Mouse (Mus musculus) heart, postnatal 0 days (tissue): Measurements from ENCODE around the gene Atp10a. TPM values are rescaled to one million over a fixed set of nuclear protein-coding genes. Genes with fewer than 3 reads are reported as not detected.

Source experiments
- ATAC-seq: fragments of 200-750 bp; cut with Nextera tagmentation; 2 replicates; pipeline ENCODE4 v1.8.0; 2017; ENCODE audit warnings: low read depth, moderate number of reproducible peaks, moderate library complexity; ENCODE audit not compliant: insufficient read depth
- DNase-seq: peaks from one replicate; pipeline ENCODE4 v3.0.0-alpha.2; 2016; ENCODE audit warnings: low spot score
- H3K27ac ChIP-seq: fragments of 300-500 bp; sonication (generic); 2 replicates; pipeline ENCODE4 v1.5.1; 2014; ENCODE audit warnings: low read depth, mild to moderate bottlenecking
- H3K27me3 ChIP-seq: fragments of 300-500 bp; sonication (generic); 2 replicates; pipeline ENCODE4 v1.6.1; 2014; ENCODE audit warnings: low read length, mixed read lengths; ENCODE audit not compliant: control insufficient read depth, insufficient read depth
- H3K36me3 ChIP-seq: fragments of 300-500 bp; sonication (generic); replicated peaks from 2 replicates; pipeline ENCODE4 v1.6.1; 2014; ENCODE audit warnings: low read length, mixed read lengths; ENCODE audit not compliant: control insufficient read depth, insufficient read depth
- H3K4me1 ChIP-seq: fragments of 300-500 bp; sonication (generic); 2 replicates; pipeline ENCODE4 v1.6.1; 2014; ENCODE audit warnings: antibody characterized with exemption; ENCODE audit not compliant: control insufficient read depth, insufficient read depth
- H3K4me2 ChIP-seq: fragments of 300-500 bp; sonication (generic); 2 replicates; pipeline ENCODE4 v1.6.1; 2014; ENCODE audit warnings: low read depth, mild to moderate bottlenecking, low read length, moderate library complexity
- H3K4me3 ChIP-seq: fragments of 300-500 bp; sonication (generic); 2 replicates; pipeline ENCODE4 v1.5.1; 2014; ENCODE audit warnings: low read depth, low read length
- H3K9ac ChIP-seq: fragments of 300-500 bp; sonication (generic); replicated peaks from 2 replicates; pipeline ENCODE4 v1.6.1; 2014; ENCODE audit warnings: low read depth, low read length, mixed read lengths
- H3K9me3 ChIP-seq: fragments of 300-500 bp; sonication (generic); replicated peaks from 2 replicates; pipeline ENCODE4 v1.6.1; 2016; ENCODE audit warnings: low read length; ENCODE audit not compliant: control insufficient read depth
- CTCF ChIP-seq: IDR thresholded peaks from 2 replicates; pipeline ENCODE4 v1.5.1; 2016; ENCODE audit warnings: antibody characterized with exemption, control low read depth, low read depth
- EP300 ChIP-seq: IDR thresholded peaks from 2 replicates; pipeline ENCODE4 v1.6.1; 2016; ENCODE audit warnings: antibody characterized with exemption, low read depth
- WGBS: fragments of 180-500 bp; shearing (Covaris S2); extraction: QIAGEN DNeasy Blood & Tissue Kit; methylation state at CpG from one replicate; pipeline ENCODE4 v1.1.7; 2014; 5-methylcytosine and 5-hydroxymethylcytosine counted together
- polyA plus RNA-seq: library from polyadenylated mRNA; unstranded; fragments of >200 nt; fragmentation: Nextera tagmentation; extraction: Ambion mirVana; gene quantifications from 2 replicates; pipeline ENCODE4 v1.2.1, GENCODE M21; 2015
- total RNA-seq: library from RNA; depleted of rRNA; stranded (reverse); fragments of >200 nt; gene quantifications from 2 replicates; pipeline ENCODE4 v1.2.3, GENCODE M21; 2014; ENCODE audit warnings: low replicate concordance

Atp10a gene
- total and polyA plus RNA-seq, 2 experiments from 2014 or later = 0.41 to 3.1 TPM

DNA sequence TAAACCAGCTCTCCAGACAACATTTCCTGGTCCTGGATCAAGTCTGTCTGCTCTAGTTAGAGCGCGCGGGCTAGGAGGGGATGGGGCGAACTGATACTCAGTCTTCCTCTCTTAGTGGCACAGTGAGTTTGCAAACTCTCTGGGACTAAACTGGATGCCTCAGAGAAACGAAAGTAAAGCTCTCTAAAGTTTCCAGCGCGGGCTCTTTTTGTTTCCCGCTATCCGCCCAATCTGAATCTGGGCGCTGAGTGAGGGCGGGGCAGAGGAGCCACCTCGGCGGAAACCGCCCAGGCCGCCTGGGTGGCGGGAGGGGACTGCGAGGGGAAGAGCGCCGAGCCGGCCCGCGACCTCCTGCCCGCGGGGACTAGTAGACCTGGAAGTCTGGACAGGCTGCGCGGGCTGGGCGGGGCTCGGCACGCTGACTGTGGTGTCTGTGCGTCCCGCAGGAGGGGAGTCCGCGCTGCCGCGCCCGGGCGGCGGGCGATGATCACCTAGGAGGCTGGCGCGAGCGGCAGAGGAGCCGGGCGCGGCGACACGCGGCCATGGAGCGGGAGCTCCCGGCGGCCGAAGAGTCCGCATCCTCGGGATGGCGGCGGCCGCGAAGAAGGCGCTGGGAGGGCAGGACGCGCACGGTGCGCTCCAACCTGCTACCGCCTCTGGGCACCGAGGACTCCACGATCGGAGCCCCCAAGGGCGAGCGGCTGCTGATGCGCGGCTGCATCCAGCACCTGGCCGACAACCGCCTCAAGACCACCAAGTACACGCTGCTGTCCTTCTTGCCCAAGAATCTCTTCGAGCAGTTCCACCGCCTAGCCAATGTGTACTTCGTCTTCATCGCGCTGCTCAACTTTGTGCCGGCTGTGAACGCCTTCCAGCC lies 2.2 kb downstream of the Atp10a start:
- Histone ChIP-seq H3K9ac (peak overlapping the region; percentile 75), H3K9me3 (no peaks in the 10 kb centered on the region)
- 0% methylated on average over 75 of the region's 81 CpGs for WGBS

DNA sequence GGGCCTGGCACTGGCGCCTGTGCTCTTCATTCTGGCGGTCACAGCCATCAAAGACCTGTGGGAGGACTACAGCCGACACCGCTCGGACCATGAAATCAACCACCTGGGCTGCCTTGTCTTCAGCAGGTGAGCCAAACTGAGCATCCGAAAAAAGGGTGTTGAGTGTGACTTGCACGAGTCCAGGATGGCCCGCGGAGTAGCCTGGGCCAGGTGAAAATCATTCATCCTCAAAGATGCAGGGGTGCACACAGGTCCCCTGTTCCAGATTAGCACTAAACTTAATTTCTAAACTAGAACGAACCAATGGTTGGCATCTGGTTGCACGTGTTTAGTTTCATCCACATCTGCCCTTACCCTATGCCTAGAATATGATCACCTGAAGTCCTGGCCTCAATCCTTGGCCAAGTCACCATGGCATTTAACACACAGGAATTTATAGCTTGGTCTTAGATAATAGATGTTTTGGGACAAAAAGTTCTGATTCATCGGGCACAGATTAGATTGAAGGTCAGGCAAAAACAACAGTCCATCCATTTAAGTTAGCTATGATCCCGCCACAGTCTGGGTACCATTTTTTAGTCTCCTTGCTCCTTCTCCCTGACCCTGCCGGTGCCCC lies 2.9 kb downstream of the Atp10a start:
- H3K4me1 ChIP-seq = no peaks in the 10 kb centered on the region
- no peaks in the 10 kb centered on the region for H3K36me3 ChIP-seq
- no peaks in the 10 kb centered on the region for H3K9me3 ChIP-seq
- ATAC-seq (no peak), DNase-seq (no peak)
- no peak for TF ChIP-seq CTCF
- no peak for TF ChIP-seq EP300
- peak overlapping the region; percentile 91 for H3K4me3 ChIP-seq
- H3K27ac ChIP-seq = no peak overlapping the region
- WGBS = 31% methylated on average over 14 of the region's 14 CpGs
- no peaks in the 10 kb centered on the region for H3K27me3 ChIP-seq
- peak overlapping the region; percentile 75 for H3K9ac ChIP-seq
- peak overlapping the region; percentile 98 for H3K4me2 ChIP-seq

More for the DNA sequence above, 2.2 kb downstream of the Atp10a start:
- Histone ChIP-seq H3K4me1 (no peaks in the 10 kb centered on the region), H3K27me3 (no peaks in the 10 kb centered on the region), H3K4me3 (peak overlapping the region; percentile 91), H3K36me3 (no peaks in the 10 kb centered on the region), H3K27ac (peak overlapping the region; percentile 51), H3K4me2 (peak overlapping the region; percentile 98)
- DNase-seq (peak; percentile 41), ATAC-seq (peak; percentile 87)
- TF ChIP-seq EP300 (no peak), CTCF (no peak)

DNA sequence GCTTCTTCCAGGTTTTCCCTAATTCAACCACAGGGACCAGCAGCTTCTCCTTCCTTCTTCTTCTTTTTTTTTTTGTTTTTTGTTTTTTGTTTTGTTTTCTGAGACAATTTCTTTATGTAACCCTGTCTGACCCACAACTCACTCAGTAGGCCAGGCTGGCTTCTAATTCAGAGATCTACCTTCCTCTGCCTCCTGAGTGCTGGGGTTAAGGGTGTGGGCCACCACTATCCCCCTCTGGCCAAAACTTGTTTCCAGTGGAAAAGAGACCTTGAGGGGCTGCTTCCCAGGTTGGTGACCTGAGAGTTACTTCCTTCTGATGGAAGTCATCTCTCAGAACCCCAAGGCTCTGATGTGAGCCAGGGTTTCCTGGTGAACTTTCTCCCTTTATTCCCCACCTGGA lies 4.1 kb downstream of the Atp10a start:
- no peaks in the 10 kb centered on the region for H3K9me3 ChIP-seq
- DNase-seq (no peak), ATAC-seq (no peak)
- H3K36me3 ChIP-seq = no peaks in the 10 kb centered on the region
- no peaks in the 10 kb centered on the region for H3K27me3 ChIP-seq
- H3K4me1 ChIP-seq = no peaks in the 10 kb centered on the region
- no peak overlapping the region for H3K9ac ChIP-seq
- H3K4me2 ChIP-seq = peak overlapping the region; percentile 30; the same call in 1 of the 2 replicates
- H3K4me3 ChIP-seq = no peak overlapping the region
- TF ChIP-seq CTCF (no peak), EP300 (no peak)
- no peak overlapping the region for H3K27ac ChIP-seq

DNA sequence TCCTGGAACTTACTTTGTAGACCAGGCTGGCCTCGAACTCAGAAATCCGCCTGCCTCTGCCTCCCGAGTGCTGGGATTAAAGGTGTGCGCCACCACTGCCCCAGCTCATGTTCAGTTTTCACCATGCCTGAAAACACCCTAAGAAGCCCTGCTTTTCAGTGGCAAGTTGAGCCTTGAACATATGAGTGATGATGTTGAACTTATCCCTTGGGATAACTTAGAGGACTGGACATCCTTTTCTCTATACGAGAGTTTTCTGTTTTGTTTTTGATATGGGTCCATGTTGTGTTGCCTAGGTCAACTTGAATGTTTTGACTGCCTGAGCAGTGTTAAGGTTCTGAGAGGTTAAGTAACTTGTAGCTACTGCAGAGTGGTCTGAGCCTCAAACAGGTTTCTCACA lies 4.7 kb downstream of the Atp10a start:
- no peaks in the 10 kb centered on the region for H3K36me3 ChIP-seq
- H3K9me3 ChIP-seq = no peaks in the 10 kb centered on the region
- no peaks in the 10 kb centered on the region for H3K4me1 ChIP-seq
- H3K27ac ChIP-seq = no peak overlapping the region
- no peaks in the 10 kb centered on the region for H3K27me3 ChIP-seq
- no peak overlapping the region for H3K9ac ChIP-seq
- no peak overlapping the region for H3K4me2 ChIP-seq
- DNase-seq = no peak
- TF ChIP-seq CTCF = no peak
- no peak for TF ChIP-seq EP300
- ATAC-seq = no peak
- 89% methylated on average over 5 of the region's 5 CpGs for WGBS
- no peak overlapping the region for H3K4me3 ChIP-seq

DNA sequence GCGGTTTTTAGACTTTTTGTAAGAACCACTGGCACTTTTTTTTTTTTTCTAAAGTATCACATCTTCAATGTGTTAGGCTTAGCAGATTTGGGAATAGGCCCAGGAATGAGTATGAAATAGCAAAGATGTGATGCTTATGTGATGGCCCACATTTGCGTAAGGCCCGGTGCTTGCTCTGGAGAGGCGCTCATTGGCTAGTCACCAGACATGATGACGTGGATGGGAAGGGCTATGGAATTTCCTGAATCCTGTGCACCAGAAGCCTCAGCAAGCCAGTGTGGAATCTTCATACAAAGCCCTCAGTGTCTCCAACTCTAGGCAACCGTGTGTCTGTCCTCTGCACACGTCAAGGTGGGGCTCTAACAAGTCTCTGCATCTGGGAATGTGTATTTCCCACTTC lies 5.1 kb downstream of the Atp10a start:
- Histone ChIP-seq H3K4me2 (no peak overlapping the region), H3K27me3 (no peaks in the 10 kb centered on the region), H3K27ac (no peak overlapping the region), H3K4me1 (no peaks in the 10 kb centered on the region), H3K9me3 (no peaks in the 10 kb centered on the region), H3K4me3 (no peak overlapping the region), H3K9ac (no peak overlapping the region), H3K36me3 (no peaks in the 10 kb centered on the region)
- WGBS = 85% methylated on average over 7 of the region's 7 CpGs
- DNase-seq (no peak), ATAC-seq (no peak)
- no peak for TF ChIP-seq EP300
- no peak for TF ChIP-seq CTCF
